Mouse (Mus musculus) heart, embryonic 10.5 days (tissue): Measurements from ENCODE around the gene Ctdnep1. TPM values are rescaled to one million over a fixed set of nuclear protein-coding genes. Genes with fewer than 3 reads are reported as not detected.
A peak's percentile ranks its signal among the peaks of the same experiment; 100 is the strongest.

Source experiments
- DNase-seq: peaks from one replicate; pipeline ENCODE4 v3.0.0-alpha.2; 2017; ENCODE audit warnings: low spot score
- H3K27ac ChIP-seq: fragments of 300-500 bp; sonication (generic); 2 replicates; pipeline ENCODE4 v1.5.1; 2016; ENCODE audit warnings: mild to moderate bottlenecking
- H3K27me3 ChIP-seq: fragments of 300-500 bp; sonication (generic); 2 replicates; pipeline ENCODE4 v1.6.1; 2016; ENCODE audit warnings: mild to moderate bottlenecking; ENCODE audit not compliant: poor library complexity, insufficient read depth, severe bottlenecking
- H3K36me3 ChIP-seq: fragments of 300-500 bp; sonication (generic); 2 replicates; pipeline ENCODE4 v1.6.1; 2016; ENCODE audit warnings: mild to moderate bottlenecking, moderate library complexity
- H3K4me1 ChIP-seq: fragments of 300-500 bp; sonication (generic); 2 replicates; pipeline ENCODE4 v1.6.1; 2016; ENCODE audit warnings: mild to moderate bottlenecking
- H3K4me3 ChIP-seq: fragments of 300-500 bp; sonication (generic); 2 replicates; pipeline ENCODE4 v1.5.1; 2016; ENCODE audit warnings: mild to moderate bottlenecking, moderate library complexity
- H3K9me3 ChIP-seq: fragments of 300-500 bp; sonication (generic); 2 replicates; pipeline ENCODE4 v1.6.1; 2016; ENCODE audit warnings: mild to moderate bottlenecking, moderate library complexity
- WGBS: fragments of 180-500 bp; shearing (Covaris S2); methylation state at CpG from one replicate; pipeline ENCODE4 v1.1.7; 2016; 5-methylcytosine and 5-hydroxymethylcytosine counted together
- polyA plus RNA-seq: library from polyadenylated mRNA; unstranded; fragments of >200 nt; fragmentation: Nextera tagmentation; extraction: Ambion mirVana; gene quantifications from 2 replicates; pipeline ENCODE4 v1.2.1, GENCODE M21; 2016

Gene Ctdnep1
- polyA plus RNA-seq, 1 experiment from 2014 or later: 23.8 TPM

DNA sequence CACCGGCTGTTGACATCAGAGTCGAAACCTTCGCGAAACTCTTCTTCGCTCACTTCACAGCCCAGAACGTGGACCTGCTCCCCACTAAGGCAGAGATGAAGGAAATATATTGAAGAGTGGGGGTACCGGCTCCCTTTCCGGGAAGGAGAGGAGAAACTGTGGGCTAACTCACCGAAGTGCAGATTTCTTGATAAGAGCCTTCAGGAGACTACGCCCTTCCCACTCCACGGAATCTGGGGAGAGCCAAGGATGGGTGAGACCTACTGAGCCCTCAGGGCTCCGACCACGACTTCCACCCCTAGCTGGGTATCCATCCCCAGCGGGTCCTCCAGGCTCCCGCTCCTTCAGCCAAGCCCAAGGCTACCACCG lies 1.1 kb upstream of the Ctdnep1 start:
- 3% methylated on average over 16 of the region's 16 CpGs for whole genome bisulfite sequencing
- peaks cover 57% of the 10 kb centered on the region for H3K36me3 ChIP-seq

DNA sequence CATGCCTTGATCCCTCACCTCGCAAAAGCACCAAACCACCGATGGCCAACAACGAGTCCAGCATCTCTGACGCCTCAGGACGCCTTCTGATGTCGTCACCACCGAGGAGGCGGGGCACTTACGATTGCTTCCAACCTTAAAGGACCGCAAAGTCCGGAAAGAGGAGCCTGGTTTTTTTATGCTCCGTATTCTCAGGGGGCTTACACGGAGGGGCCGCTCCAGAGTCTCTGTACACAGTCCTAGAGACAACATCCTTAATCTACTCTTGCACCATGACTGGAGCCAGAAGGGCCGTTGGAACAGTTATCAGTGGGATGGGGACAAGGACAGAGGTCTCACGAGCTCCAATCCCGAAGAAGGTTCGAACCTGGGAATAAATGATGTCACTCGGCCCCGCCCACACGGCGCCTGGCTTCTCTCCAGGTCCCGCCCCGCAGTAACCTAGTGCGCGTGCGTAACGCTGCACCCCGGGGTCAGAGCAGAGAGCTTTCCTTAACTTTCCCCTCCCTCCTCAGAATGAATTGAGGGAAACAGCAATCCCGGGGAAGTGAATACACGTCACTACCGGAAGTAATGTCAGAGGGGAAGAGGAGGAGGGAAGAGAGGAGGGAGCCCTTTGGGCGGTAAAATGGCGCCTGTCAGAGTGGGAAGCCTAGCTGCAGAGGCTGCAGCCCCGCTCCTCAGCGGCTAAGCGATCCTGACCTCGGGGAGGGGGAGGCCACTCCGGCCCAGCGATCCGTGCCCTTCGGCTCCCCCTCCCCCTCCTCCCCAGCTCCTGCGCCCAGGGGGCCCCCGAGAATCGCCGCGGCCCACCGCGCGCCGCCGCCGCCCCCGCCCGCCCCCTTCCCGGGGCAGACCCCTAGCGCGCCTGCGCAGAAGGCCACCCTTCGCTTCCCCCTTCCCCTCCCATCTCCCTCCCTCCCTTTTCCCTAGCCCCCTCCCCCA lies 488 bp upstream of the Ctdnep1 start:
- Histone ChIP-seq H3K27me3 (no peaks in the 10 kb centered on the region), H3K4me1 (peaks cover 27% of the 10 kb centered on the region), H3K36me3 (peaks cover 57% of the 10 kb centered on the region), H3K4me3 (peak overlapping the region; percentile 97), H3K27ac (peak overlapping the region; percentile 99), H3K9me3 (no peaks in the 10 kb centered on the region)
- under 1% methylated on average over 50 of the region's 60 CpGs for WGBS
- DNase-seq: peak; percentile 99

More for the DNA sequence above, 1.1 kb upstream of the Ctdnep1 start:
- Histone ChIP-seq H3K27ac (peak overlapping the region; percentile 99), H3K4me3 (peak overlapping the region; percentile 97), H3K27me3 (no peaks in the 10 kb centered on the region), H3K9me3 (no peaks in the 10 kb centered on the region), H3K4me1 (peaks cover 27% of the 10 kb centered on the region)
- DNase-seq: no peak

DNA sequence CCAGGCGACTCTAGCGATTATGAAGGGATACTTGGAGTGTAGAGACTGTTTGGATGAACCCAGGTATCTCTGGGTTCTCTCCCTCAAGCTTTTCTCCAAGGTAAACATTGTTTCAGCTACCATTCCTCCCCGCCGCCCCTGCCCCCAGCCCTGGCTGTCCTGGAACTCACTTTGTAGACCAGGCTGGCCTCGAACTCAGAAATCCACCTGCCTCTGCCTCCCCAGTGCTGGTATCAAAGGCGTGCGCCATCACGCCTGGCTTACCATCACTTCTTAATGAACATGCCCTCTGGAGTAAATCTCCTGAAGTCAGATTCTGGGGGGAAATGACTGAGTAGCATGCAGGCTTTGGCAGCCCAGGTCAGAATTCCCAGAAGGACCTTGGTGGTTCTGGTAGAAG lies 1.3 kb downstream of the Ctdnep1 start, which contains the start of gene Elp5:
Elp5 (minus strand) TSS at position 293 of the 400 bp plus-strand sequence.
- Histone ChIP-seq H3K27ac (peak within 1 kb of the TSS; percentile 99), H3K36me3 (peaks cover 57% of the 10 kb centered on the region), H3K9me3 (no peaks in the 10 kb centered on the region), H3K4me1 (peaks cover 27% of the 10 kb centered on the region), H3K4me3 (peak within 1 kb of the TSS; percentile 97), H3K27me3 (no peaks in the 10 kb centered on the region)
- WGBS: 57% methylated on average over 8 of the region's 8 CpGs
- DNase-seq: no peak

DNA sequence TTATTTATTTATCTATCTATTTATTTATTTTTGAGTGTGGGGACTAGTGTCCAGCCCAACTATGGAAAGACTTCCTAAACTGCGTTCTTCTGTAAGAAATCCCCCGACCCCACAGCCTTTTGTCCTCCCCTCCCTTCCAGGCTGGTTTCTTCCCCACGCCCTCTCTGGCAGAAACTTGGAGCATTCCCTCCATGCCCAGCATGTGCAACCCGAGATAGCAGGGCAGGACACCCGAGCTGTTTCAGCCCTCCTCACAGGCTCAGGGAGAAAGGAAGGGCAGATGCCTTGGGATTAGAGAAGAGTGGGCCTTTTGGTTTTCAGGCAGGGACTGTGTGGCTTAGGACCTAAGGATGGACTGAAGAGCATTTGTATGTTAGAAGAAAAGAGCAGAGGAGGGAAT lies 1.9 kb downstream of the Ctdnep1 start:
- H3K36me3 ChIP-seq: peaks cover 58% of the 10 kb centered on the region

DNA sequence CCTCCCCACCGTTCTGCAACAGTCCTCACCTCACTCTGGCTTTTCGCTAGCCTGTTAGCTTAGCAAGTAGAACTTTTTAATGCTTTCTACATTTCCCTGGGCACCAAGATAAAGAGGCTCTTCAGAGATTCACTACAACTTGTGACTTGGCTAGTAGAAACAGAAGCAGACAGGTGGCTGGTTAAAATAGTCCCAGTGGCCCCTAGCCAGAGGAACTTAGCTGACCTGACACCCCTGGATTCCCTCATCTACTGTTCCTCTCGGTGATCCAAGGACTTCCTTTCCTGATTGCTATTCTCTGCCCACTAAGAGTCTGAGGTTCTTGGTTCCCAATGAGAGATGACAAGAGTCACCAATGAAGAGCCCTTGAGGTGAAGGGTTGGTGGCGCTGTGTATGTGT lies 2.4 kb downstream of the Ctdnep1 start:
- H3K4me3 ChIP-seq: peak overlapping the region; percentile 97
- peak overlapping the region; percentile 99; the same call in 1 of the 2 replicates for H3K27ac ChIP-seq
- no peaks in the 10 kb centered on the region for H3K9me3 ChIP-seq
- peaks cover 58% of the 10 kb centered on the region for H3K36me3 ChIP-seq
- DNase-seq: no peak
- WGBS: 80% methylated on average over 4 of the region's 4 CpGs
- peaks cover 27% of the 10 kb centered on the region for H3K4me1 ChIP-seq
- H3K27me3 ChIP-seq: no peaks in the 10 kb centered on the region

More for the DNA sequence above, 1.9 kb downstream of the Ctdnep1 start:
- Histone ChIP-seq H3K4me1 (peaks cover 27% of the 10 kb centered on the region), H3K27me3 (no peaks in the 10 kb centered on the region), H3K27ac (peak overlapping the region; percentile 99; the same call in 1 of the 2 replicates), H3K9me3 (no peaks in the 10 kb centered on the region), H3K4me3 (peak overlapping the region; percentile 97)
- WGBS: 27% methylated on average over 5 of the region's 5 CpGs
- DNase-seq: no peak

DNA sequence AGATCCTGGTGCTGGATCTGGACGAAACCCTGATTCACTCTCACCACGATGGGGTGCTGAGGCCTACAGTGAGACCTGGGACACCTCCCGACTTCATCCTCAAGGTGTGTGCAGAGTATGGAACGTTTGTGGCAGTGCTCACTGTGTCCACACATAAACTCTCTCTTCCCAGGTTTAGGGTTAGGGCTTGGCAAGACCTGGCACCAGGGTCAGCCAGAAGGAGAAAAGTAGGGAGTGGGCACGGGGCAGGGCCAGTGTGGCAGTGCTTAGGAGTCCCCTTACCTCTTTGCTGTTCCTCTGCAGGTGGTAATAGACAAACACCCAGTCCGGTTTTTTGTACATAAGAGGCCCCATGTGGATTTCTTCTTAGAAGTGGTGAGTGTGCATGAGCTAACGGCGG lies 3.5 kb downstream of the Ctdnep1 start:
- H3K4me3 ChIP-seq: no peak overlapping the region
- no peak overlapping the region for H3K27ac ChIP-seq
- no peaks in the 10 kb centered on the region for H3K27me3 ChIP-seq
- H3K9me3 ChIP-seq: no peaks in the 10 kb centered on the region
- peaks cover 63% of the 10 kb centered on the region for H3K36me3 ChIP-seq
- DNase-seq: no peak
- H3K4me1 ChIP-seq: peaks cover 25% of the 10 kb centered on the region
- 91% methylated on average over 8 of the region's 8 CpGs for WGBS

DNA sequence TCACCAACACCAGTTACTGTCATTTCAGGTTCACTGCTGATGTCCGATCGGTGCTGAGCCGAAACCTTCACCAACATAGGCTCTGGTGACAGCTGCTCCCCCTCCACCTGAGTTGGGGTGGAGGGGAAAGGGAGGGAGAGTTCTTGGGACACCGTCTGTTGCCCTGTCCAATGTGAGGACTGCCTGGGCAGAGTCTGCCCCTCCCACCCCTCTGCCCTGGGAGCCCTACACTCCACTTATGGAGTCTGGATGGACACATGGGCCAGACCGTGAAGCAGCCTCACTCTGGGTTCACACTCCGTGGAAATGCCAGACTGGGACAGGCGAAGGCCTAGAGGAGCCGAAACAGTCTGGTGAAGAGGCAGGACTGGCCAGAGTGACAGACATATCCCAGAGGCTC lies 9.0 kb downstream of the Ctdnep1 start:
- H3K27me3 ChIP-seq: no peaks in the 10 kb centered on the region
- 0 out of 2 replicates have a peak overlapping the region, but pooled peaks have one; percentile 16 for H3K27ac ChIP-seq
- no peak overlapping the region for H3K4me3 ChIP-seq
- H3K9me3 ChIP-seq: no peaks in the 10 kb centered on the region
- no peak for DNase-seq
- 82% methylated on average over 8 of the region's 8 CpGs for WGBS
- peaks cover 19% of the 10 kb centered on the region for H3K4me1 ChIP-seq
- H3K36me3 ChIP-seq: peaks cover 70% of the 10 kb centered on the region

DNA sequence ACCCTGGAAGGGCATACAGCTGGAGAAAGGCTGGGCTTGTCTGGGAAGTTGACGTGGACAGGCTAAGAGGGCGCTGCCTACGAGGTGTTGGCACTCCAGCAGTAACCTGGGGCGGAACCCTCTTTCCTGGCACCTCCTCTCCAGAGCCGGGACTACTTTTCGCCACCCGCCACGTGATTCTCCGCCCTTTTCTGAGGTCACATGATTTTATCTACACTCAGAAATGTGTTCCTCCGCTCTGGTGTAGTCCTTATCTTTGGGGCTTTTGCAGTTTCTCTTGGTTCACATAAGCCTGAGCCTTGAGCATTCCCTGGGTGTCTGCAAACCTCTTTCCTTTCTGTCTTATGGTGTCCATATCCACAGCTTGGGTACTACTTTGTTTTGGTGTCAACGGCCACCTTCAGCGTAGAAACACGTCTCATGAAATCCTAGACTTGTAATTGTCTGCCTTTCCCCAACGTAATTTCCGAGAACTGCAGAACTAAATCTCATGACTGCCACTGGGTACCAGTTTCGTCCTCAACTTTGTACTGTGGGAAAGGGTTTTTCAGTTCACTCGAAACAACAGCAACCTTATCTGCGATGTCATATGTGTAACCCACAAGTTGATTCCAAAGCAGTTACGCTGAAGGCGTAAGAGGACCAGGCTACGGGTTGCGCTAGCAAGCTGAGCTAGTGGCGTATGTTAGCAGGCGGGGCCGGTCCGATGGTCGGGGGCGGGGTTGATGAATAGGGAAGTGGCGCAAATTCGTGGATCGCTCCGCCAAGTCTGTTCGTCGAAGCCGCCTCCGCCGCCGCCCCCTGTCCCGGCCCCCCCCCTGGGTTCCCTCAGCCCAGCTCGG lies 10.1 kb downstream of the Ctdnep1 start, which contains the start of gene Gabarap:
Gabarap (plus strand) TSS at position 294 of the 842 bp plus-strand sequence.
- Histone ChIP-seq H3K27ac (peak within 1 kb of the TSS; percentile 95), H3K27me3 (no peaks in the 10 kb centered on the region), H3K36me3 (peaks cover 61% of the 10 kb centered on the region), H3K9me3 (no peaks in the 10 kb centered on the region), H3K4me1 (peaks cover 19% of the 10 kb centered on the region), H3K4me3 (peak within 1 kb of the TSS; percentile 83)
- DNase-seq: peak; percentile 98
- under 1% methylated on average over 40 of the region's 40 CpGs for WGBS

DNA sequence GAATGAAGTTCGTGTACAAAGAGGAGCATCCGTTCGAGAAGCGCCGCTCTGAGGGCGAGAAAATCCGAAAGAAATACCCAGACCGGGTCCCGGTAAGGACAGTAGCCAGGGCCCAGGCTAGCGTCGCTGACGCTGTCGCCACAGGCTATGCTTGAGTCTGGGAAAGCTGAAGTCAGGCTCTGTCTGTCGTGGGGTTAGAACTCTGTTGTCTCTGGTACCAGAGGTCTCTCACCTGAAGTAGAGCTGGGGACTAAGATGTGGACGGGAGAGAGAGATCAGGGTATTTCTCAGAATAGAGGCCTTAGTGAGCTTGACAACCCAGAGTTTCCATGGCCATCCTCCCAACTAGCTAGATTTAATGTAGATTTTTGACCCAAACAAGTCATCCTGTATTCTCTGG lies 10.8 kb downstream of the Ctdnep1 start:
- H3K4me1 ChIP-seq: peaks cover 19% of the 10 kb centered on the region
- H3K27ac ChIP-seq: peak overlapping the region; percentile 95
- no peaks in the 10 kb centered on the region for H3K9me3 ChIP-seq
- H3K36me3 ChIP-seq: peaks cover 55% of the 10 kb centered on the region
- under 1% methylated on average over 15 of the region's 15 CpGs for WGBS
- DNase-seq: no peak
- no peaks in the 10 kb centered on the region for H3K27me3 ChIP-seq
- peak overlapping the region; percentile 83 for H3K4me3 ChIP-seq

DNA sequence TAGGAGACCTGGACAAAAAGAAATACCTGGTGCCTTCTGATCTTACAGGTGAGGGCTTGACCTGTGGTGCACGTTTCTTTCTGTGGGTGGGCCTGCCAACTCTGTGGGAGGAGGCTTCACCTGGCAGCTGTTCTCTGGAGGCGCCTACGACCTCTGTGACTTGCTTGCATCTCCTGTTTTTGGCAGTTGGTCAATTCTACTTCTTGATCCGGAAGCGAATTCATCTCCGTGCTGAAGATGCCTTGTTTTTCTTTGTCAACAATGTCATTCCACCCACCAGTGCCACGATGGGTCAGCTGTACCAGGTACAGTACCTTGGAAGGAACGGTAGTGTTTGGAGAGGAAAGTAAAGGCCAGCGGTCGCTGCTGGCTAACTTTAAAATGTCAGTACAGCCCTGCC lies 11.4 kb downstream of the Ctdnep1 start:
- peak overlapping the region; percentile 83 for H3K4me3 ChIP-seq
- no peaks in the 10 kb centered on the region for H3K9me3 ChIP-seq
- peaks cover 48% of the 10 kb centered on the region for H3K36me3 ChIP-seq
- peak overlapping the region; percentile 23; the same call in 1 of the 2 replicates for H3K27ac ChIP-seq
- H3K27me3 ChIP-seq: no peaks in the 10 kb centered on the region
- DNase-seq: no peak
- 82% methylated on average over 10 of the region's 10 CpGs for WGBS
- H3K4me1 ChIP-seq: peaks cover 25% of the 10 kb centered on the region

DNA sequence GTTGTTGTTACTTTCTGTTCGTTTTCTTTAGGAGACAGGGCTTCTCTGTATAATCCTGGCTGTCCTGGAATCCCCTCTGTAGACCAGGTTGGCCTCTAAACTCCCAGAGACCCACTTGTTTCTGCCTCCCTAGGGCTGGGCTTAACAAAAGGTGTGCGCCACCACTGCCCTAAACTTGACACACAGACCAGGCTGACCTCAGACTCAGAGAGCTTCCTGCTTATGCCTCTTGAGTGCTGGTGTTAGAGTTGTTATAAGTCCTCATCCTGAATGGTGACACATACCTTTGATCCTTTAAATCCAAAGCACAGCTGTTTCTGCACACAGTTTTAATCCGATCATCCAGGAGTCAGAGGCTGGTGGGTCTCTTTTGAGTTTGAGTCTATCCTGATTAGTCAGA lies 12.0 kb downstream of the Ctdnep1 start:
- H3K27ac ChIP-seq: no peak overlapping the region
- 85% methylated on average over 3 of the region's 3 CpGs for WGBS

DNA sequence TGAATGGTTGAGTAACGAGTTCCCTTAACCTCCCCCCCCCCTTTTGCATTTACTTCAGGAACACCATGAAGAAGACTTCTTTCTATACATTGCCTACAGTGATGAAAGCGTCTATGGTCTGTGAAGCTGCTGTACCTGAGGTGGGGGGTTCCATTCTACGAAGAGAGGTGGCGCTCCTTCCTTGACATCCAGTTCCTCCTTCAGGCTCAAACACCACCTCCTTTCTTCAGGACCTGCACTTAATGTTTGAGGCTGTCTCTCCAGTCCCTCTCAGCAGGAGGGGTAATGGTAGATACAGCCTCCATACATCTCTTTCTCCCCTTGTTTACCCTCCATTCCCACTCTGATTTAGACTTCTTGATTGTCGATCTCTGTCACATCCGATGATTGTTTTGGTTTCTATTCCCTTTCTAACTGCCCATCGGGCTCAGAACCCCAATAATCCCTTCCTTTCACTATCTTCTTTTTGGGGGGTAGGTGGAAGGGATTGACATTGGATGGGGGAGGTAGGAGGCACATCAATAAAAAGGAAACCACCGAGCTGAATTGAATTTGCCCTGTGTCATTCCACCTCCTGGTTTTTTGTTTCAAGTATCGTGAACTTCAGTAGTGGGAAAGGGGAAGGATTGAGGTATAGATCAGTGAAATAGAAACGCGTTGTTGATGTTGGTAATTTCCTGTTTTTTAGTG lies 13.6 kb downstream of the Ctdnep1 start:
- H3K9me3 ChIP-seq: no peaks in the 10 kb centered on the region
- H3K27ac ChIP-seq: no peak overlapping the region
- peaks cover 36% of the 10 kb centered on the region for H3K4me1 ChIP-seq
- peak overlapping the region; percentile 99 for H3K4me3 ChIP-seq
- WGBS: 84% methylated on average over 11 of the region's 11 CpGs
- no peaks in the 10 kb centered on the region for H3K27me3 ChIP-seq
- peaks cover 47% of the 10 kb centered on the region for H3K36me3 ChIP-seq
- no peak for DNase-seq

More for the DNA sequence above, 12.0 kb downstream of the Ctdnep1 start:
- Histone ChIP-seq H3K4me3 (0 out of 2 replicates have a peak overlapping the region, but pooled peaks have one; percentile 83), H3K27me3 (no peaks in the 10 kb centered on the region), H3K36me3 (peaks cover 47% of the 10 kb centered on the region), H3K4me1 (peaks cover 31% of the 10 kb centered on the region), H3K9me3 (no peaks in the 10 kb centered on the region)
- DNase-seq: no peak
